In genomic region chr13:112100592-112101420, GRCm38 (mm10) we compare ENCODE assay signal across 8 mouse cellular contexts.
DNase-seq lines count a peak whose midpoint lies in the region; ATAC-seq and TF ChIP-seq lines count a peak whose summit lies in the region.

No protein-coding gene starts in this region.

- intact Hi-C loops in gastrocnemius, adult 2 months (cut with DNase I): no loop called here

- peak; percentile 83; the same call in 1 of the 2 replicates for ATAC-seq in limb, embryonic 11.5 days (ENCODE audit: insufficient number of reproducible peaks, low FRiP score, low TSS enrichment, low read depth)

- peak overlapping the region; percentile 92 for H3K4me2 ChIP-seq in limb, embryonic 11.5 days (ENCODE audit: low read depth, severe bottlenecking)

- H3K9me3 ChIP-seq in limb, embryonic 11.5 days (ENCODE audit: control insufficient read depth, low read length): no peaks in the 10 kb centered on the region
- no peaks in the 10 kb centered on the region for H3K9me3 ChIP-seq in midbrain, embryonic 10.5 days (replicated peaks)

- H3K9ac ChIP-seq in limb, embryonic 11.5 days (ENCODE audit: low read length): peak overlapping the region; percentile 56

- WGBS in limb, embryonic 11.5 days: 3% methylated on average over 31 of the region's 31 CpGs
- WGBS in midbrain, embryonic 10.5 days: 4% methylated on average over 31 of the region's 31 CpGs

- DNase-seq in gastrocnemius, adult 2 months: peak; percentile 70
- DNase-seq in gastrocnemius, adult 18-20 months (ENCODE audit: low spot score): no peak
- peak; percentile 80 for DNase-seq in embryo, embryonic 9.5 days (ENCODE audit: extremely low spot score)
- peak; percentile 73 to 77 for DNase-seq in heart, adult 18-20 months
- DNase-seq in kidney, adult 11 months: peak; percentile 76
- DNase-seq in limb, embryonic 11.5 days (ENCODE audit: low spot score): peak; percentile 74
- peak; percentile 74 for DNase-seq in midbrain, embryonic 10.5 days (ENCODE audit: low spot score)
- peak; percentile 63 for DNase-seq in right cerebral cortex, postnatal 4 days

- peak overlapping the region; percentile 77 for H3K4me3 ChIP-seq in gastrocnemius, adult 2 months
- H3K4me3 ChIP-seq in limb, embryonic 11.5 days (ENCODE audit: low read depth, low read length): peak overlapping the region; percentile 49
- peak overlapping the region; percentile 64 for H3K4me3 ChIP-seq in midbrain, embryonic 10.5 days

- H3K27ac ChIP-seq in gastrocnemius, adult 2 months: peak overlapping the region; percentile 75
- H3K27ac ChIP-seq in limb, embryonic 11.5 days (replicated peaks; ENCODE audit: low read depth, low read length): no peak overlapping the region
- H3K27ac ChIP-seq in midbrain, embryonic 10.5 days (replicated peaks): peak overlapping the region; percentile 80

- peaks cover 2% of the 10 kb centered on the region; the same call in 1 of the 2 replicates for H3K4me1 ChIP-seq in limb, embryonic 11.5 days (ENCODE audit: control insufficient read depth, insufficient read depth, low read length)
- peaks cover 30% of the 10 kb centered on the region for H3K4me1 ChIP-seq in midbrain, embryonic 10.5 days

- no peaks in the 10 kb centered on the region for H3K27me3 ChIP-seq in limb, embryonic 11.5 days (ENCODE audit: control insufficient read depth, insufficient read depth, low read length)
- peaks cover 19% of the 10 kb centered on the region for H3K27me3 ChIP-seq in midbrain, embryonic 10.5 days (ENCODE audit: low read depth, poor library complexity, severe bottlenecking)

- no peak for TF ChIP-seq CTCF in gastrocnemius, adult 2 months (IDR thresholded peaks at IDR 0.05)

- H3K36me3 ChIP-seq in limb, embryonic 11.5 days (ENCODE audit: control insufficient read depth, insufficient read depth, low read length): no peaks in the 10 kb centered on the region
- no peaks in the 10 kb centered on the region for H3K36me3 ChIP-seq in midbrain, embryonic 10.5 days
